Mouse (Mus musculus) stomach, postnatal 0 days (tissue): ENCODE results near the gene Osgep. TPM values are rescaled to one million over a fixed set of nuclear protein-coding genes. Genes with fewer than 3 reads are reported as not detected.

Source experiments
- ATAC-seq: fragments of 200-750 bp; cut with Nextera tagmentation; 2 replicates; pipeline ENCODE4 v1.8.0; 2017; ENCODE audit not compliant: low FRiP score, low TSS enrichment
- DNase-seq: peaks from one replicate; pipeline ENCODE4 v3.0.0-alpha.2; 2016; ENCODE audit warnings: low spot score
- H3K27ac ChIP-seq: fragments of 300-500 bp; sonication (generic); replicated peaks from 2 replicates; pipeline ENCODE4 v1.5.1; 2014; ENCODE audit warnings: mild to moderate bottlenecking, control low read depth
- H3K27me3 ChIP-seq: fragments of 300-500 bp; sonication (generic); 2 replicates; pipeline ENCODE4 v1.6.1; 2014; ENCODE audit warnings: low read length; ENCODE audit not compliant: control insufficient read depth, insufficient read depth
- H3K36me3 ChIP-seq: fragments of 300-500 bp; sonication (generic); 2 replicates; pipeline ENCODE4 v1.6.1; 2014; ENCODE audit warnings: low read length, mixed read lengths; ENCODE audit not compliant: control insufficient read depth, insufficient read depth
- H3K4me1 ChIP-seq: fragments of 300-500 bp; sonication (generic); replicated peaks from 2 replicates; pipeline ENCODE4 v1.6.1; 2014; ENCODE audit warnings: antibody characterized with exemption; ENCODE audit not compliant: control insufficient read depth, insufficient read depth
- H3K4me2 ChIP-seq: fragments of 300-500 bp; sonication (generic); replicated peaks from 2 replicates; pipeline ENCODE4 v1.6.1; 2014; ENCODE audit warnings: low read depth, mild to moderate bottlenecking, control low read depth, moderate library complexity
- H3K4me3 ChIP-seq: fragments of 300-500 bp; sonication (generic); 2 replicates; pipeline ENCODE4 v1.5.1; 2014; ENCODE audit warnings: low read depth, low read length, control low read depth
- H3K9ac ChIP-seq: fragments of 300-500 bp; sonication (generic); 2 replicates; pipeline ENCODE4 v1.6.1; 2014; ENCODE audit warnings: mild to moderate bottlenecking, low read length, control low read depth, mixed read lengths
- H3K9me3 ChIP-seq: fragments of 300-500 bp; sonication (generic); 2 replicates; pipeline ENCODE4 v1.6.1; 2016; ENCODE audit warnings: low read length; ENCODE audit not compliant: control insufficient read depth
- CTCF ChIP-seq: IDR thresholded peaks from 2 replicates; pipeline ENCODE4 v1.5.1; 2016; ENCODE audit warnings: antibody characterized with exemption, low read depth, mild to moderate bottlenecking, moderate library complexity
- EP300 ChIP-seq: optimal IDR thresholded peaks from 2 replicates; pipeline ENCODE3; 2016; ENCODE audit warnings: antibody characterized with exemption
- WGBS: fragments of 180-500 bp; shearing (Covaris S2); extraction: QIAGEN DNeasy Blood & Tissue Kit; methylation state at CpG from one replicate; pipeline ENCODE4 v1.1.7; 2014; 5-methylcytosine and 5-hydroxymethylcytosine counted together
- polyA plus RNA-seq: library from polyadenylated mRNA; unstranded; fragments of >200 nt; fragmentation: Nextera tagmentation; extraction: Ambion mirVana; gene quantifications from 2 replicates; pipeline ENCODE4 v1.2.1, GENCODE M21; 2015

Osgep gene
- polyA plus RNA-seq, 1 experiment from 2014 or later = 69.4 TPM

GRCm38 (mm10) chr14:50862641-50863040 is 62.1 kb downstream of the Osgep start:
- TF ChIP-seq EP300 = no peak
- no peak for TF ChIP-seq CTCF
- Histone ChIP-seq H3K4me1 (no peaks in the 10 kb centered on the region), H3K9me3 (no peaks in the 10 kb centered on the region), H3K9ac (no peak overlapping the region), H3K4me3 (no peak overlapping the region), H3K4me2 (no peak overlapping the region), H3K27me3 (no peaks in the 10 kb centered on the region), H3K27ac (no peak overlapping the region), H3K36me3 (peaks cover 13% of the 10 kb centered on the region)
- DNase-seq (no peak), ATAC-seq (no peak)
- 90% methylated on average over 10 of the region's 10 CpGs for WGBS

Other genes starting within 250 kb of the Osgep start
- gene Olfr747, start 231.7 kb downstream of the Osgep start, polyA plus RNA-seq = not detected in 2 replicates
- gene Olfr748, start 217.5 kb downstream of the Osgep start, polyA plus RNA-seq = not detected in 2 replicates
- gene Olfr749, start 179.8 kb downstream of the Osgep start, polyA plus RNA-seq = not detected in 2 replicates
- gene Ttc5, start 139.4 kb downstream of the Osgep start, polyA plus RNA-seq = 35.1 and 37.0 TPM in 2 replicates
- not detected in 2 replicates for gene Ccnb1ip1, start 117.2 kb downstream of the Osgep start, polyA plus RNA-seq
- gene Parp2, start 117.1 kb downstream of the Osgep start, polyA plus RNA-seq = 27.9 and 28.7 TPM in 2 replicates
- gene Tep1, start 54.3 kb downstream of the Osgep start, polyA plus RNA-seq = 6.2 and 7.8 TPM in 2 replicates
- gene Klhl33, start 27.4 kb downstream of the Osgep start, polyA plus RNA-seq = 0.31 and 0.33 TPM in 2 replicates
- gene Apex1, start 75 bp upstream of the Osgep start, polyA plus RNA-seq = 92.1 and 100.0 TPM in 2 replicates
- gene Pip4p1, start 6.0 kb upstream of the Osgep start, polyA plus RNA-seq = 38.3 and 42.7 TPM in 2 replicates
- 44.7 and 48.6 TPM in 2 replicates for gene Pnp, start 6.2 kb upstream of the Osgep start, polyA plus RNA-seq
- not detected in 2 replicates for gene Gm49342, start 19.6 kb upstream of the Osgep start, polyA plus RNA-seq
- gene Pnp2, start 31.1 kb upstream of the Osgep start, polyA plus RNA-seq = 0.33 and 0.40 TPM in 2 replicates
- gene Rnase10, start 82.9 kb upstream of the Osgep start, polyA plus RNA-seq = 0.11 and 0.23 TPM in 2 replicates
- gene Rnase9, start 117.0 kb upstream of the Osgep start, polyA plus RNA-seq = not detected in 2 replicates
- not detected in 2 replicates for gene Rnase11, start 125.3 kb upstream of the Osgep start, polyA plus RNA-seq
- 0.52 and 0.57 TPM in 2 replicates for gene Rnase12, start 132.8 kb upstream of the Osgep start, polyA plus RNA-seq
- not detected in 2 replicates for gene Olfr750, start 149.5 kb upstream of the Osgep start, polyA plus RNA-seq
- 152 and 157 TPM in 2 replicates for gene Rnase4, start 166.2 kb upstream of the Osgep start, polyA plus RNA-seq
- 27.7 and 29.5 TPM in 2 replicates for gene Ang, start 166.3 kb upstream of the Osgep start, polyA plus RNA-seq
- not detected in 2 replicates for gene Eddm3b, start 189.5 kb upstream of the Osgep start, polyA plus RNA-seq
- gene Rnase6, start 199.0 kb upstream of the Osgep start, polyA plus RNA-seq = 1.2 and 1.3 TPM in 2 replicates
- gene Rnase1, start 221.9 kb upstream of the Osgep start, polyA plus RNA-seq = 21.1 and 24.2 TPM in 2 replicates
- gene Rnase2b, start 237.4 kb upstream of the Osgep start, polyA plus RNA-seq = 0.31 and 0.39 TPM in 2 replicates